Mouse (Mus musculus) liver, embryonic 14.5 days (tissue): ENCODE measurements around the gene Mdm2.

ENCODE experiments used
- CTCF ChIP-seq: IDR thresholded peaks from 2 replicates; pipeline ENCODE4 v1.5.1; 2016; ENCODE audit warnings: antibody characterized with exemption, low read depth, control low read depth
- EP300 ChIP-seq: IDR thresholded peaks from 2 replicates; pipeline ENCODE4 v1.6.1; 2016; ENCODE audit warnings: antibody characterized with exemption, low read depth

DNA sequence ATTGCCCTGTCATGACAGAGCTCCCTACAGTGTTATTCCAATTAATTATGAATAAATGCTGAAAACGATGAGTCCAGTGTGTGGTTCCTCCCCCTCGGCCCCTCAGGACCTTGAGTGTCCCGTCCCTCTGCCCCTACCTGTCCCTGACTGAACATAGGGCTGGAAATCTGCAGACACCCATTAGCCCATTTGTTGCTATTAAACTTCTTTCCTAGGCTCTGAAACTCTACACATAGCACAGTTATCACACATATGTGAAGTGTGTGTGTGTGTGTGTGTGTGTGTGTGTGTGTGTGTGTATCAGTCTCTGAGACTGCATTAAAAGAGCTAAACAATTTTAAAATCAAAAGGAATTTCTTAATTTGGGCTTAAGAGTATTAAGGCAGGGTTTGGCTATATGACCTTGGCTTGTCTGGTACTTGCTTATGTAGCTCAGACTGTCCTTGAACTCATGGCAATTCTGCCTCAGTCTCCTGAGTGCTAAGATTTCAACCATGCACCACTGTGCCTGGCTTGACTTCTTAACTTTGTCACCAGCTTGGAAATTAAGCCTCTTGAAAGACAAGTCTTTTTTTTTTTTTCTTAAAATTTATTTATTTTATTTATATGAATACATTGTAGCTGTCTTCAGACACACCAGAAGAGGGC, 52.8 kb downstream of the Mdm2 start:
- TF ChIP-seq CTCF, result no peak
- no peak for TF ChIP-seq EP300
